Mouse (Mus musculus) lung, postnatal 0 days (tissue): ENCODE data around the gene Eif5. TPM values are rescaled to one million over a fixed set of nuclear protein-coding genes. Genes with fewer than 3 reads are reported as not detected.
"Not testable (repeated sequence)": the region's sequence is repeated elsewhere in the genome, so short reads cannot be mapped to it uniquely, and the experiment has no call there.

ENCODE experiments used
- ATAC-seq: fragments of 200-750 bp; cut with Nextera tagmentation; 2 replicates; pipeline ENCODE4 v1.8.0; 2017; ENCODE audit warnings: moderate library complexity
- DNase-seq: peaks from one replicate; pipeline ENCODE4 v3.0.0-alpha.2; 2016; ENCODE audit warnings: low spot score
- H3K27ac ChIP-seq: fragments of 300-500 bp; sonication (generic); 2 replicates; pipeline ENCODE4 v1.5.1; 2014; ENCODE audit warnings: antibody characterized with exemption, mild to moderate bottlenecking, low read length, mixed read lengths
- H3K27me3 ChIP-seq: fragments of 300-500 bp; sonication (generic); replicated peaks from 2 replicates; pipeline ENCODE4 v1.6.1; 2014; ENCODE audit warnings: low read length, mixed read lengths; ENCODE audit not compliant: insufficient read depth
- H3K36me3 ChIP-seq: fragments of 300-500 bp; sonication (generic); 2 replicates; pipeline ENCODE4 v1.6.1; 2014; ENCODE audit warnings: low read length, mixed read lengths; ENCODE audit not compliant: insufficient read depth
- H3K4me1 ChIP-seq: fragments of 300-500 bp; sonication (generic); 2 replicates; pipeline ENCODE4 v1.6.1; 2014; ENCODE audit warnings: antibody characterized with exemption, low read depth, low read length, mixed read lengths; ENCODE audit not compliant: insufficient read depth
- H3K4me2 ChIP-seq: fragments of 300-500 bp; sonication (generic); replicated peaks from 2 replicates; pipeline ENCODE4 v1.6.1; 2014; ENCODE audit warnings: low read depth, mild to moderate bottlenecking, low read length, moderate library complexity, mixed read lengths
- H3K4me3 ChIP-seq: fragments of 300-500 bp; sonication (generic); 2 replicates; pipeline ENCODE4 v1.5.1; 2014; ENCODE audit warnings: low read depth, low read length
- H3K9ac ChIP-seq: fragments of 300-500 bp; sonication (generic); replicated peaks from 2 replicates; pipeline ENCODE4 v1.6.1; 2014; ENCODE audit warnings: low read depth, mild to moderate bottlenecking
- H3K9me3 ChIP-seq: fragments of 300-500 bp; sonication (generic); 2 replicates; pipeline ENCODE4 v1.6.1; 2016; ENCODE audit warnings: low read length, mixed read lengths
- CTCF ChIP-seq: IDR thresholded peaks from 2 replicates; pipeline ENCODE4 v1.5.1; 2016; ENCODE audit warnings: antibody characterized with exemption, mild to moderate bottlenecking
- EP300 ChIP-seq: IDR thresholded peaks from 2 replicates; pipeline ENCODE4 v1.6.1; 2016; ENCODE audit warnings: antibody characterized with exemption, mild to moderate bottlenecking, control low read depth
- WGBS: fragments of 180-500 bp; shearing (Covaris S2); extraction: QIAGEN DNeasy Blood & Tissue Kit; methylation state at CpG from one replicate; pipeline ENCODE4 v1.1.7; 2014; 5-methylcytosine and 5-hydroxymethylcytosine counted together
- polyA plus RNA-seq: library from polyadenylated mRNA; unstranded; fragments of >200 nt; fragmentation: Nextera tagmentation; extraction: Ambion mirVana; gene quantifications from 2 replicates; pipeline ENCODE4 v1.2.1, GENCODE M21; 2015

Gene Eif5
- polyA plus RNA-seq, 1 experiment from 2014 or later: 412 TPM

- no peak overlapping the region for H3K27ac ChIP-seq
- no peaks in the 10 kb centered on the region for H3K27me3 ChIP-seq
- no peak overlapping the region for H3K4me3 ChIP-seq
- WGBS: 45% methylated on average over 12 of the region's 12 CpGs
- no peaks in the 10 kb centered on the region for H3K9me3 ChIP-seq
- no peaks in the 10 kb centered on the region for H3K4me1 ChIP-seq
- TF ChIP-seq CTCF (no peak), EP300 (no peak)
- no peak overlapping the region for H3K9ac ChIP-seq
- ATAC-seq (peak; percentile 54), DNase-seq (no peak)
- H3K36me3 ChIP-seq: no peaks in the 10 kb centered on the region
- H3K4me2 ChIP-seq: no peak overlapping the region
These were observed 34.7 kb upstream of the Eif5 start for GRCm38 (mm10) chr12:111503063-111503567.

DNA sequence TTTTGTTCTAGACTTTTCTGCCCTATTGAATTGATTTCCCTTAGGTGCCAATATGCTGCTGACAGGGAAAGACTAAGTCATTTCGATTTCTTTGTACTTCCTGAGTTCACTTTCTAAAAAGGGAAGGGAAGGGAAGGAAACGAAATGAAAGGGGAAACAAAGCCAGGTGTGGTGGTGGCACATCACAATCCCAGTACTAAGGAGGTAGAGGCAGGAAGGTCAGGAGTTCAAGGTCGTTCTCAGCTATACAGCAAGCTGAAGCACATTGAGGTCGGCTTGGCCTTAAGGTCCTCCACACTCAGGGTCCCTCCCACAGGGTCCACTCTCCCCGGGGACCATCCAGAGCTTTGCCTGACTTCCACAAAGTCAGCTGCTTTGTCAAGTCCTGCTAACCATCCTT lies 34.2 kb upstream of the Eif5 start:
- ATAC-seq: no peak
- no peak overlapping the region for H3K4me3 ChIP-seq
- no peaks in the 10 kb centered on the region for H3K27me3 ChIP-seq
- H3K4me1 ChIP-seq: no peaks in the 10 kb centered on the region
- no peak overlapping the region for H3K4me2 ChIP-seq
- no peaks in the 10 kb centered on the region for H3K36me3 ChIP-seq
- no peak for DNase-seq
- no peak overlapping the region for H3K9ac ChIP-seq
- no peaks in the 10 kb centered on the region for H3K9me3 ChIP-seq
- TF ChIP-seq CTCF (no peak), EP300 (no peak)
- WGBS: 48% methylated on average over 5 of the region's 5 CpGs
- H3K27ac ChIP-seq: no peak overlapping the region

DNA sequence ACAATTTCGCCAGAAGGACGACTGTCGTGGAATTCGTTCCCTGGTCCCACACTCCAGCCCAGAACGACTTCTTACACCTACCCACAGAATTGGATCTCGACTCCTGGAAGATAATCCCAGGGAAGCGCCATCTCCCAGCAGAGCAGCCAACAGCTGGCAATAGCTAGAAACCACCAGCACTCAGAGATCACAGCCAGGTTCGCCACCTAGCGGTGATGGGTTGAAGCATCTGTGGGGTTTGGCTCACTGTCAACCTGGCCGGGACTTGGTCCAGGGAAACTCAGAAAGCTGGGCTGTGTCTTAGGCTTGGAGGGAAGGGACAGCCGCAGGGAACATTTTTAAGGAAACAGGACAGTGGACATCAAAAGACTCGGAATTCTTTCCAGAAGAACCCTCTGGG lies 32.9 kb upstream of the Eif5 start:
- Histone ChIP-seq H3K27me3 (no peaks in the 10 kb centered on the region), H3K4me1 (no peaks in the 10 kb centered on the region), H3K9ac (no peak overlapping the region), H3K36me3 (no peaks in the 10 kb centered on the region), H3K27ac (no peak overlapping the region), H3K4me2 (peak overlapping the region; percentile 17; the same call in 1 of the 2 replicates), H3K9me3 (no peaks in the 10 kb centered on the region), H3K4me3 (no peak overlapping the region)
- peak; percentile 79 for ATAC-seq
- TF ChIP-seq CTCF (peak; percentile 95), EP300 (no peak)
- 3% methylated on average over 12 of the region's 12 CpGs for WGBS
- peak; percentile 85 for DNase-seq

- no peak for TF ChIP-seq EP300
- 0 out of 2 replicates have a peak, but pooled peaks have one; percentile 12 for TF ChIP-seq CTCF
- ATAC-seq: no peak
- no peak overlapping the region for H3K27ac ChIP-seq
- no peaks in the 10 kb centered on the region for H3K27me3 ChIP-seq
- 56% methylated on average over 5 of the region's 5 CpGs for WGBS
- no peaks in the 10 kb centered on the region for H3K36me3 ChIP-seq
- H3K4me2 ChIP-seq: no peak overlapping the region
- H3K9ac ChIP-seq: no peak overlapping the region
- no peaks in the 10 kb centered on the region for H3K4me1 ChIP-seq
- no peak overlapping the region for H3K4me3 ChIP-seq
- H3K9me3 ChIP-seq: no peaks in the 10 kb centered on the region
- no peak for DNase-seq
These were observed 30.8 kb upstream of the Eif5 start for GRCm38 (mm10) chr12:111507001-111507400.

- H3K4me3 ChIP-seq: no peak overlapping the region
These were observed 29.9 kb upstream of the Eif5 start for GRCm38 (mm10) chr12:111507962-111508361.

GRCm38 (mm10) chr12:111508438-111508837 lies 29.4 kb upstream of the Eif5 start:
- not testable (repeated sequence) for H3K9me3 ChIP-seq, H3K4me3 ChIP-seq, DNase-seq, H3K4me1 ChIP-seq, H3K27ac ChIP-seq, H3K36me3 ChIP-seq, H3K27me3 ChIP-seq, H3K9ac ChIP-seq, H3K4me2 ChIP-seq, ATAC-seq
- 60% methylated on average over 3 of the region's 3 CpGs for WGBS

More at GRCm38 (mm10) chr12:111507962-111508361, 29.9 kb upstream of the Eif5 start:
- TF ChIP-seq EP300 (no peak), CTCF (no peak)
- ATAC-seq: no peak
- Histone ChIP-seq H3K9ac (no peak overlapping the region), H3K27ac (no peak overlapping the region), H3K4me2 (no peak overlapping the region), H3K4me1 (no peaks in the 10 kb centered on the region), H3K9me3 (no peaks in the 10 kb centered on the region), H3K27me3 (no peaks in the 10 kb centered on the region), H3K36me3 (no peaks in the 10 kb centered on the region)
- DNase-seq: no peak
- 82% methylated on average over 10 of the region's 10 CpGs for whole genome bisulfite sequencing

- TF ChIP-seq EP300 (no peak), CTCF (no peak)
- Histone ChIP-seq H3K9me3 (no peaks in the 10 kb centered on the region), H3K4me2 (no peak overlapping the region), H3K27ac (no peak overlapping the region), H3K4me1 (no peaks in the 10 kb centered on the region), H3K9ac (no peak overlapping the region), H3K4me3 (no peak overlapping the region), H3K27me3 (no peaks in the 10 kb centered on the region), H3K36me3 (no peaks in the 10 kb centered on the region)
- DNase-seq: no peak
- 87% methylated on average over 12 of the region's 12 CpGs for WGBS
- no peak for ATAC-seq
These were observed 25.2 kb upstream of the Eif5 start for GRCm38 (mm10) chr12:111512572-111513063.
